Mouse (Mus musculus) cortical plate, adult 2 months (tissue): Measurements from ENCODE around the gene Arhgap40. TPM values are rescaled to one million over a fixed set of nuclear protein-coding genes. Genes with fewer than 3 reads are reported as not detected.

Source experiments
- H3K27ac ChIP-seq: fragments of 200-500 bp; 2 replicates; pipeline ENCODE4 v1.5.1; 2012; ENCODE audit warnings: low read length, control low read depth, inconsistent platforms; ENCODE audit not compliant: insufficient read depth
- H3K4me1 ChIP-seq: fragments of 200-500 bp; 2 replicates; pipeline ENCODE4 v1.6.1; 2011; ENCODE audit warnings: low read length; ENCODE audit not compliant: control insufficient read depth, insufficient read depth
- H3K4me3 ChIP-seq: fragments of 200-500 bp; 2 replicates; pipeline ENCODE4 v1.5.1; 2011; ENCODE audit warnings: mild to moderate bottlenecking, low read length, control low read depth; ENCODE audit not compliant: insufficient read depth
- CTCF ChIP-seq: fragments of 200-500 bp; IDR thresholded peaks from 2 replicates; pipeline ENCODE4 v1.5.1; 2011; ENCODE audit warnings: mild to moderate bottlenecking, control low read depth, low read length; ENCODE audit not compliant: insufficient read depth; ENCODE audit errors: extremely low read depth
- POLR2A ChIP-seq: fragments of 200-500 bp; IDR thresholded peaks from 2 replicates; pipeline ENCODE4 v1.6.1; 2011; ENCODE audit warnings: mild to moderate bottlenecking, low read length, control low read depth; ENCODE audit not compliant: insufficient read depth; ENCODE audit errors: extremely low read depth
- polyA plus RNA-seq: library from polyadenylated mRNA; depleted of rRNA; stranded (reverse); fragments of >200 nt; gene quantifications from 2 replicates; pipeline ENCODE4 v1.2.3, GENCODE M21; 2012

Gene Arhgap40
- polyA plus RNA-seq, 1 experiment: 1.3 TPM

- Histone ChIP-seq H3K27ac (no peak overlapping the region), H3K4me3 (no peak overlapping the region), H3K4me1 (no peaks in the 10 kb centered on the region)
- TF ChIP-seq CTCF: no peak
- no peak for TF ChIP-seq POLR2A
These were observed 49.0 kb downstream of the Arhgap40 start for GRCm38 (mm10) chr2:158561371-158562144.

GRCm38 (mm10) chr2:158570421-158571081 lies 58.0 kb downstream of the Arhgap40 start:
- Histone ChIP-seq H3K27ac (no peak overlapping the region), H3K4me3 (no peak overlapping the region), H3K4me1 (no peaks in the 10 kb centered on the region)
- TF ChIP-seq CTCF (no peak), POLR2A (no peak)

- no peak overlapping the region for H3K4me3 ChIP-seq
- no peak overlapping the region for H3K27ac ChIP-seq
- TF ChIP-seq CTCF (no peak), POLR2A (no peak)
- H3K4me1 ChIP-seq: no peaks in the 10 kb centered on the region
These were observed 67.4 kb downstream of the Arhgap40 start for GRCm38 (mm10) chr2:158579979-158580378.

GRCm38 (mm10) chr2:158584621-158585358 lies 72.2 kb downstream of the Arhgap40 start:
- TF ChIP-seq POLR2A (no peak), CTCF (no peak)
- H3K4me3 ChIP-seq: no peak overlapping the region
- H3K27ac ChIP-seq: no peak overlapping the region
- H3K4me1 ChIP-seq: no peaks in the 10 kb centered on the region

GRCm38 (mm10) chr2:158588524-158589271 lies 76.1 kb downstream of the Arhgap40 start:
- TF ChIP-seq POLR2A (no peak), CTCF (no peak)
- Histone ChIP-seq H3K27ac (no peak overlapping the region), H3K4me3 (no peak overlapping the region), H3K4me1 (no peaks in the 10 kb centered on the region)

GRCm38 (mm10) chr2:158590495-158590894 lies 77.9 kb downstream of the Arhgap40 start:
- H3K27ac ChIP-seq: no peak overlapping the region
- TF ChIP-seq POLR2A: no peak
- TF ChIP-seq CTCF: no peak
- no peaks in the 10 kb centered on the region for H3K4me1 ChIP-seq
- no peak overlapping the region for H3K4me3 ChIP-seq

GRCm38 (mm10) chr2:158591286-158591685 lies 78.7 kb downstream of the Arhgap40 start:
- Histone ChIP-seq H3K27ac (no peak overlapping the region), H3K4me3 (no peak overlapping the region), H3K4me1 (no peaks in the 10 kb centered on the region)
- TF ChIP-seq CTCF (no peak), POLR2A (no peak)

GRCm38 (mm10) chr2:158593371-158593770 lies 80.8 kb downstream of the Arhgap40 start:
- no peak for TF ChIP-seq POLR2A
- TF ChIP-seq CTCF: no peak
- H3K4me1 ChIP-seq: no peaks in the 10 kb centered on the region
- no peak overlapping the region for H3K27ac ChIP-seq
- H3K4me3 ChIP-seq: no peak overlapping the region

- no peak overlapping the region for H3K27ac ChIP-seq
- H3K4me1 ChIP-seq: no peaks in the 10 kb centered on the region
- TF ChIP-seq CTCF (no peak), POLR2A (no peak)
- H3K4me3 ChIP-seq: no peak overlapping the region
These were observed 82.5 kb downstream of the Arhgap40 start for GRCm38 (mm10) chr2:158595103-158595502.
